Mouse (Mus musculus): ENCODE measurements around the gene Dnah8. TPM values are rescaled to one million over a fixed set of nuclear protein-coding genes. Genes with fewer than 3 reads are reported as not detected.
"Not testable (repeated sequence)": the region's sequence is repeated elsewhere in the genome, so short reads cannot be mapped to it uniquely, and the experiment has no call there.

The Dnah8 gene
- 0.68 and 1.1 TPM in 2 replicates for polyA plus RNA-seq (2016; fragmentation: Nextera tagmentation; extraction: Ambion mirVana)

- DNase-seq (ENCODE audit: extremely low spot score, low spot score); H3K27me3 ChIP-seq (ENCODE audit: poor library complexity, severe bottlenecking); H3K36me3 ChIP-seq (replicated peaks); H3K9me3 ChIP-seq; H3K4me1 ChIP-seq; H3K4me3 ChIP-seq; H3K27ac ChIP-seq: not testable (repeated sequence)
- WGBS: no CpG with 5 or more reads among the region's 20 CpGs
Measured at GRCm38 (mm10) chr17:30624132-30624531, at the start of gene Dnah8. TSS of gene Dnah8 (plus strand) at chr17:30624354.

- H3K4me3 ChIP-seq: peak overlapping the region; percentile 73; the same call in 1 of the 2 replicates
- H3K9me3 ChIP-seq: no peaks in the 10 kb centered on the region
- no peaks in the 10 kb centered on the region for H3K36me3 ChIP-seq (replicated peaks)
- H3K27ac ChIP-seq: no peak overlapping the region
- H3K4me1 ChIP-seq: peaks cover 34% of the 10 kb centered on the region
- H3K27me3 ChIP-seq (ENCODE audit: poor library complexity, severe bottlenecking): no peaks in the 10 kb centered on the region
- 82% methylated on average over 8 of the region's 8 CpGs for whole genome bisulfite sequencing
- no peak for DNase-seq (ENCODE audit: extremely low spot score, low spot score)
Measured at GRCm38 (mm10) chr17:30574783-30575075, 49.4 kb upstream of the Dnah8 start.

DNA sequence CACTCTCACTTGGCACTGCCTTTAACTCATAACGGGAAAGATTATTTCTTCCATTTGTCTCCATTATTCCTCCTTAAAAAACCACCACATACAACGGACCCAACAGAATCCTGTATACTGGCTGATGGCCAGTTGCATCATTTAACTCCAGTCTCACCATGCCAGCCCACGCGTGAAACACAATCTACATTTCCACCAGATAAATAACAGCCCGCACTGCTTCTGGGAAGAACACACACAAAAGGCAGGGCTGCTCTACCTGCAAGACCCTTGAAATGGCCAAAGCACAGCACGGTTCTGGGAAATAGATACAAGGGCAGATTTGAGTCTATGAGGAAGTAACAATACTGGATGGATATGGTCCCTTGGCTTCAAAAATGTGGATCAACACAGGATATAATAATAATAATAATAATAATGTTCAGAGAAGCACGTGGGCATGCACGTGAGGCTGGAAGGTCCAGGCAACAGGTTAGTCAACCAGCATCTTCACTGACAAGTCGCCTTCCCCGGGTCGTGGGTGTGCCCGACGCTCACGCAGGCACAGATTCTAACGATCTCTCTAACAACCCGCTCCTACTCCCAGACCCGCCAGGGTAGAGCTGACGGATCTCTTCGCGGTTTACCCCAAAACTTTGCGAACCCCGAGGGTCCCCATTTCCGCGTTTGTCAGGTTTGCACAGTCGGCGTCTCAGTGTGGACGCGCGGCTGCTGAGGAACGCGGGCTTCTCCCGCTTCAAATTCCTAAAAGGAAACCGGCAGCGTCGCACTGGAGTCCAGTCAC is 48.8 kb upstream of the Dnah8 start:
- no peak for DNase-seq (ENCODE audit: extremely low spot score, low spot score)
- H3K4me1 ChIP-seq: peaks cover 34% of the 10 kb centered on the region
- peak overlapping the region; percentile 95 for H3K27ac ChIP-seq
- no peaks in the 10 kb centered on the region for H3K9me3 ChIP-seq
- H3K27me3 ChIP-seq (ENCODE audit: poor library complexity, severe bottlenecking): no peaks in the 10 kb centered on the region
- no peaks in the 10 kb centered on the region for H3K36me3 ChIP-seq (replicated peaks)
- peak overlapping the region; percentile 73 for H3K4me3 ChIP-seq
- WGBS: 8% methylated on average over 35 of the region's 35 CpGs

- peaks cover 34% of the 10 kb centered on the region for H3K4me1 ChIP-seq
- H3K4me3 ChIP-seq: peak within 1 kb of the TSS; percentile 73
- no peaks in the 10 kb centered on the region for H3K9me3 ChIP-seq
- WGBS: under 1% methylated on average over 78 of the region's 94 CpGs
- peak within 1 kb of the TSS; percentile 95 for H3K27ac ChIP-seq
- no peaks in the 10 kb centered on the region for H3K36me3 ChIP-seq (replicated peaks)
- H3K27me3 ChIP-seq (ENCODE audit: poor library complexity, severe bottlenecking): no peaks in the 10 kb centered on the region
- DNase-seq (ENCODE audit: extremely low spot score, low spot score): peak; percentile 90
Measured at GRCm38 (mm10) chr17:30575941-30576773, 48.0 kb upstream of the Dnah8 start, which contains the start of gene Btbd9. TSS of gene Btbd9 (minus strand) at chr17:30576488.

- DNase-seq (ENCODE audit: extremely low spot score, low spot score): no peak
- Histone ChIP-seq H3K36me3 (replicated peaks) (no peaks in the 10 kb centered on the region), H3K4me1 (peaks cover 34% of the 10 kb centered on the region), H3K9me3 (no peaks in the 10 kb centered on the region), H3K4me3 (peak overlapping the region; percentile 73), H3K27ac (peak overlapping the region; percentile 95), H3K27me3 (ENCODE audit: poor library complexity, severe bottlenecking) (no peaks in the 10 kb centered on the region)
- WGBS: 68% methylated on average over 12 of the region's 12 CpGs
Measured at GRCm38 (mm10) chr17:30576946-30577345, 47.2 kb upstream of the Dnah8 start.

GRCm38 (mm10) chr17:30580781-30581180 is 43.4 kb upstream of the Dnah8 start:
- no peaks in the 10 kb centered on the region for H3K36me3 ChIP-seq (replicated peaks)
- H3K27ac ChIP-seq: no peak overlapping the region
- no peaks in the 10 kb centered on the region for H3K9me3 ChIP-seq
- H3K4me3 ChIP-seq: no peak overlapping the region
- 68% methylated on average over 1 of the region's 1 CpGs for WGBS
- no peaks in the 10 kb centered on the region for H3K27me3 ChIP-seq (ENCODE audit: poor library complexity, severe bottlenecking)
- DNase-seq (ENCODE audit: extremely low spot score, low spot score): no peak
- peaks cover 17% of the 10 kb centered on the region for H3K4me1 ChIP-seq

- WGBS: 89% methylated on average over 6 of the region's 6 CpGs
- Histone ChIP-seq H3K9me3 (no peaks in the 10 kb centered on the region), H3K27me3 (ENCODE audit: poor library complexity, severe bottlenecking) (no peaks in the 10 kb centered on the region)
Measured at GRCm38 (mm10) chr17:30581201-30581600, 43.0 kb upstream of the Dnah8 start.

GRCm38 (mm10) chr17:30582313-30582712 is 41.8 kb upstream of the Dnah8 start:
- Histone ChIP-seq H3K9me3 (no peaks in the 10 kb centered on the region), H3K4me1 (peaks cover 8% of the 10 kb centered on the region), H3K27ac (no peak overlapping the region), H3K36me3 (replicated peaks) (no peaks in the 10 kb centered on the region), H3K4me3 (no peak overlapping the region), H3K27me3 (ENCODE audit: poor library complexity, severe bottlenecking) (no peaks in the 10 kb centered on the region)
- no peak for DNase-seq (ENCODE audit: extremely low spot score, low spot score)
- WGBS: 85% methylated on average over 3 of the region's 3 CpGs

More at GRCm38 (mm10) chr17:30581201-30581600, 43.0 kb upstream of the Dnah8 start:
- Histone ChIP-seq H3K4me3 (no peak overlapping the region), H3K27ac (no peak overlapping the region), H3K4me1 (peaks cover 17% of the 10 kb centered on the region), H3K36me3 (replicated peaks) (no peaks in the 10 kb centered on the region)
- no peak for DNase-seq (ENCODE audit: extremely low spot score, low spot score)

DNA sequence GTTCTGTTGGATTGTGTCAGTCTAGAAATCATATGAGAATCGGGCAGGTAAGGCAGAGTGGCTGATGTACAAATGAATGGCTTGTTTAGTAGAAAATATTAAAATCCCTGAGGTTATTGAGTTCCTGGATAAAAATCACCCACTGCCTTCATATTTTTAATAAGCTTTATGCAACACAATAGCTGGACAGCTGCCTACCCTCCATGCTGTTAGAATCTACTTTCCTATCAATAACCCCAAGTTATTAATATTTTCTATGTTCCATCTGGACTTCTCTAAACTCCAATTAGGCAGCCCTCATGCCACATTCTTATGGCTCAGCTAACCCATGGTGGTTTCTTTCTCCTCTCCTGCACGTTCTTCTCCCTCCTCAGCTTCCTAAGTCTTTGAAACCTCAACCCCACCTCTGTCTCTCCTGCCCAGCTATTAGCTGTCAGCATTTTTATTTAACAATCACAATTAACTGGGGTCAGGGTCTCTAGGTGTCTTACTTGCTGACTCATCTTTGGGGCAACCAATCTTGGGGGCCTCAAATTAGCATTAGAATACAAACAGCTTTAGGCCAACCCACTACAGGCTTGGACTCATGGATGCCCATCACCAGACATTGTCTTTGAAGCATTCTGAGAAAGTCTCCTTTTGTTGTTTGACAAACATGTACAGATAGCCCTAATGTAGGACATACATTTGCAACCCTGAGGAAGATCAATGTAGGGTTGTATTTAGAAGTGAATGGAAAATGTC is 40.7 kb upstream of the Dnah8 start:
- Histone ChIP-seq H3K27ac (no peak overlapping the region), H3K9me3 (no peaks in the 10 kb centered on the region), H3K36me3 (replicated peaks) (no peaks in the 10 kb centered on the region), H3K4me1 (no peaks in the 10 kb centered on the region), H3K4me3 (no peak overlapping the region), H3K27me3 (ENCODE audit: poor library complexity, severe bottlenecking) (no peaks in the 10 kb centered on the region)
- DNase-seq (ENCODE audit: extremely low spot score, low spot score): no peak
- WGBS: 83% methylated on average over 2 of the region's 2 CpGs

DNA sequence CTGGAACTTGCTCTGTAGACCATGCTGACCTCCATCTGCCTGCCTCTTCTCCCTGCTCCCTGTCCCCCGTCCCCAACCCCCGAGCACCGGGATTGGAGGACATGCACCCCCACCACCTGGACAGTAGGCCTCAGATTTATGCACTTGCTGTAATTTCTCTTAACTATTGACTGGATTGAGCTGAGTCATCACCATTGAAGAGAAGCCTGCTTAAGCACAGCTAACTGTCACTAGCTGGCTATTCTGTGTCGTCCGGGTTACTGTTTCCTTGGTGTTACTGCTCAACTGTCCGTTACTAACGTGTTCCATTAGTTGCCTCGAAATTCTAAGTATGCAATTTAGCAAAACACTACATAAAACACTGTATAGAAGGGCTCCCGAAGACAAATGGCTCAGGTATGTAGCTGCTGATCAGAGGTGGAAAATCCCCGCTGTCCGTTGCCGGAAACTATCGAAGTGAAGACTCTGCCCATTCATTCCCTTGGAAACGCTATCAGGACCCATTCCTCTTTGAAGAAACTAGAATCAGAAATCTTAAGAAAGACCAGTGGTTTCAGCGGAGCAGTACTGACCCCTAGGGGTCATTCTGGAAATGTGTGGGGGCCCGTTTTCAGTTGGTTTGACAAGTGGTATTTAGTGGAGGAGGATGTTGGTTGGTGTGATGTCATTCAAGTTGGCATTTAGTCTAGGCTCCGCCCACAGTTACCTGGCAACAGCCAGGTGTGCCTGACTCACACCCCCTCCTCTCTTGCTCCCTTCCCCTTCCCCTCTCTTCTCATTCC is 33.5 kb upstream of the Dnah8 start:
- peaks cover 36% of the 10 kb centered on the region for H3K36me3 ChIP-seq (replicated peaks)
- H3K27ac ChIP-seq: 0 out of 2 replicates have a peak overlapping the region, but pooled peaks have one; percentile 35
- DNase-seq (ENCODE audit: extremely low spot score, low spot score): peak; percentile 37
- WGBS: 59% methylated on average over 17 of the region's 17 CpGs
- H3K9me3 ChIP-seq: no peaks in the 10 kb centered on the region
- no peaks in the 10 kb centered on the region for H3K27me3 ChIP-seq (ENCODE audit: poor library complexity, severe bottlenecking)
- peaks cover 19% of the 10 kb centered on the region for H3K4me1 ChIP-seq
- no peak overlapping the region for H3K4me3 ChIP-seq

- 60% methylated on average over 5 of the region's 5 CpGs for WGBS
- Histone ChIP-seq H3K9me3 (peaks cover 7% of the 10 kb centered on the region), H3K4me1 (peaks cover 19% of the 10 kb centered on the region), H3K27me3 (ENCODE audit: poor library complexity, severe bottlenecking) (no peaks in the 10 kb centered on the region), H3K36me3 (replicated peaks) (peaks cover 74% of the 10 kb centered on the region), H3K27ac (no peak overlapping the region), H3K4me3 (no peak overlapping the region)
- no peak for DNase-seq (ENCODE audit: extremely low spot score, low spot score)
Measured at GRCm38 (mm10) chr17:30594407-30594806, 29.7 kb upstream of the Dnah8 start.

DNA sequence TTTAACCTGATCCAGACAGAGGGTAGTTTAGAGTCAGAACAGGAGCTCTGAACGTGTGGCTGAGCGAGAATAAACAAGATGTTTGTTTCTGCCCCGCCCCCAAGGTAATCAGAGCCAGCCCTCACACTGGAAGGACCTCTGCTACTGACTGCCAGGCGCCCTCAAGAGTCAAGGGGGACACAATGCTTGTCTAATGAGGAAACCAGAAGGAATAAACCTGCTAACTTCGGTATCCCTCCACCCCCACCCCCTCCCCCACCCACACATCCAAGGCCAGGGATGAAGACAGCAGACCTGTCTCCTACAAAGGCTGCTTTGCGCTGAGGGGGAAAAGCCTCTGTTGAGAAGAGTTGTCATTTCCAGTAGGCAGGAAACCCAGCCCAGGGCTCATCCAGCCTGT is 29.3 kb upstream of the Dnah8 start:
- DNase-seq (ENCODE audit: extremely low spot score, low spot score): no peak
- no peak overlapping the region for H3K27ac ChIP-seq

More for the DNA sequence above, 29.3 kb upstream of the Dnah8 start:
- Histone ChIP-seq H3K4me1 (peaks cover 19% of the 10 kb centered on the region), H3K27me3 (ENCODE audit: poor library complexity, severe bottlenecking) (no peaks in the 10 kb centered on the region), H3K9me3 (peaks cover 7% of the 10 kb centered on the region), H3K36me3 (replicated peaks) (peaks cover 78% of the 10 kb centered on the region), H3K4me3 (no peak overlapping the region)
- WGBS: 63% methylated on average over 6 of the region's 6 CpGs
